Mouse (Mus musculus): ENCODE results near the gene Spata31.

The Spata31 gene

DNA sequence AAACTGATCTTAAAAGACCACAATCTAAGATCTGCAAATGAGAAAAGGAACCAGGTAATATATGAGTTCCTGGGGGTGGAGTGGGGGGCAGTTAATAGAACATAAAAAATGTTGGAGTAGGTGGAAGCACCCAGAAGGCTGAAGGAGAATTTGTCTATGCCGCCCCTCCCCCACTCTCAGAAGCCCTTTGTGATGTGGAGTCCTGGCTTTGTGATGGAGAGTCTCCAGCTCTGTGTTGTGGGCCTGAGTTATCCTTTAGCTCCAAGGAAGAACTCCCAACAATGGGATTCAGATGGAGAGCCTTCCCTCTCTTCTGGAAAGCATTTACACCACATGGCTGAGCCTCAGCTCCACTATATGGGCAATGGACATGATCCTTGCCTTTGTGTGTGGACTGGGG lies at the start of gene Spata31:
Spata31 (plus strand) TSS at position 216 of the 400 bp plus-strand sequence.
- no peak for DNase-seq (ENCODE audit: low spot score)

DNA sequence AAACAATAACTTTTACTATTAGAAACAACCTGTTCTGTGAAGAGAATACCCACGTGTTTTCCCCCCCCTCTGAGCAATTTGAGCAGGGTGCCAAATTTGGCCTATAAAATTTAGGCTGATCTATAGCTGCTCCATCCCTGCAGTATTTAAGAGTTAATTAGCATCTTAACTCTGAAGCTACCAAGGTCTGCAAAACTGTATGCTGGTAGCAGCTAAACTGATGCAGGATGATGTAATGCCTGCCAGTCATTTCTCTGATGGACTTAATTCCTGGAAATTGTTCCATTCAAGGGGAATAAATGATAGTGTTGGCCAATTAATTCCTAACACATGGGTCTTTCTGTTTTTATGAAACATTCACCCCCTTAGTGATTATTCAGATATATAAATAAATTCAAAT lies 14.1 kb upstream of the Spata31 start:
- DNase-seq (ENCODE audit: low spot score): no peak

- DNase-seq (ENCODE audit: low spot score): no peak
Measured at GRCm38 (mm10) chr13:64903585-64904208, 13.5 kb upstream of the Spata31 start, which contains the start of gene Cntnap3. Gene Cntnap3, minus strand, starts transcription at chr13:64903955.

Measured in spleen, adult 12 weeks (tissue).